Mouse (Mus musculus) ES-Bruce4 (cell line): ENCODE data around the gene Ube2e2.

Source experiments
- CTCF ChIP-seq: IDR thresholded peaks from one replicate; pipeline ENCODE4 v1.8.1; 2011; ENCODE audit warnings: low read depth, low read length
- EP300 ChIP-seq: IDR thresholded peaks from 2 replicates; pipeline ENCODE4 v1.6.1; 2011; ENCODE audit warnings: low read depth, low read length; ENCODE audit not compliant: insufficient read depth
- POLR2A ChIP-seq: IDR thresholded peaks from one replicate; pipeline ENCODE4 v1.8.1; 2011; ENCODE audit warnings: low read length; ENCODE audit not compliant: insufficient read depth

DNA sequence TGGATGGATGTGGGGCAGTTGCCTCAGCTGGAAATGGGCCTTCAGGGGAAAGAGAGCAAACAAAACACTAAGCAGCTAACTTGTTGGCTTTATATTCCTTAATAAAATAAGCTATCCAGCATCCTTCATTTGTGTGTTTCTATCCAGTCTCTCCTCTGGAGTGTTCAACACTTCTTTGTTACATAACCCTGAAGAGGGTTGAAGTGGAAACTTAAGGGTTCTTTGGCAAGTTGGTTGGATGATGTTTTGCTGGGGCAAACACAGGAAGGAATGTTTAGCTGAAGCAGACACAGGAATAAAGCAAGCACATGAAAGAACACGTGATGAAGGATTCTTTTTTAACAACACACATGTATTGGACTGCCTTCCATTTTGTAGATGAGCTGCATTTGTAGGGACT is 256.3 kb downstream of the Ube2e2 start:
- TF ChIP-seq POLR2A (no peak), CTCF (no peak), EP300 (no peak)
